Mouse (Mus musculus): ENCODE data around the gene Spata9.

DNA sequence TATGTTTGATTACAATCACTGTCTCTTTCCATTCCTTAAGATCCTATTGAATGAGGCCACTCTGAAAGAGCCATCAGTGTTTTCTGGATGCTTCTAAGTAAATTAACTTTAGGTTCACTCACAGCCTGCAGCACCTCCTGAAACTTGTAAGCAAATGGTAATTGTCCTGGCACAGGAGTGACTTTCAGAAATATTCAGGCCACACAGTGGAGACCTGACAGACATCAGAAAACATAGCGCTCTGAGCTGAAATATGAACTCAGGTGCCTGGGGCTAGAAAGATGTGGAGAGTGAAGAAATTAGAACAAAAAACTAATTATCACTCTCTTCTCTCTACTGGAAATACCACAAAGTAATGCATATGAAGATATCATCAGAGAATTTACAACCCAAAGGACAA lies 33.7 kb upstream of the Spata9 start:
- TF ChIP-seq CTCF (IDR thresholded peaks at IDR 0.05) (no peak), POLR2A (IDR thresholded peaks at IDR 0.05; ENCODE audit: insufficient read depth, low read depth, low read length) (no peak), EP300 (IDR thresholded peaks at IDR 0.05; ENCODE audit: insufficient read depth, low read depth, low read length) (no peak)
